Mouse (Mus musculus): Measurements from ENCODE around the gene Kdm1b. TPM values are rescaled to one million over a fixed set of nuclear protein-coding genes. Genes with fewer than 3 reads are reported as not detected.

Kdm1b gene
- polyA plus RNA-seq, 1 experiment from 2014 or later: 15.4 TPM

GRCm38 (mm10) chr13:47019774-47020173 lies 23.5 kb upstream of the Kdm1b start:
- H3K27ac ChIP-seq (ENCODE audit: low read length): no peak overlapping the region
- no peaks in the 10 kb centered on the region for H3K9me3 ChIP-seq (ENCODE audit: control insufficient read depth, low read depth, low read length)
- no peaks in the 10 kb centered on the region for H3K27me3 ChIP-seq (ENCODE audit: control insufficient read depth, insufficient read depth, low read length)
- ATAC-seq (ENCODE audit: insufficient number of reproducible peaks, insufficient read depth, low FRiP score, low read depth): no peak
- no peak overlapping the region for H3K4me2 ChIP-seq (replicated peaks; ENCODE audit: low read depth, low read length)
- H3K36me3 ChIP-seq (ENCODE audit: control insufficient read depth, insufficient read depth, low read length): no peaks in the 10 kb centered on the region
- H3K4me1 ChIP-seq (ENCODE audit: control insufficient read depth, insufficient read depth, low read length): 0 out of 2 replicates have a peak, but pooled peaks cover 2% of the 10 kb centered on the region
- WGBS: 80% methylated on average over 7 of the region's 7 CpGs
- H3K4me3 ChIP-seq (ENCODE audit: low read depth, low read length): no peak overlapping the region
- no peak overlapping the region for H3K9ac ChIP-seq (replicated peaks; ENCODE audit: low read depth, low read length)

- no peak for ATAC-seq (ENCODE audit: insufficient number of reproducible peaks, insufficient read depth, low FRiP score, low read depth)
- Histone ChIP-seq H3K36me3 (ENCODE audit: control insufficient read depth, insufficient read depth, low read length) (no peaks in the 10 kb centered on the region), H3K4me3 (ENCODE audit: low read depth, low read length) (no peak overlapping the region), H3K9ac (replicated peaks; ENCODE audit: low read depth, low read length) (no peak overlapping the region), H3K9me3 (ENCODE audit: control insufficient read depth, low read depth, low read length) (no peaks in the 10 kb centered on the region), H3K4me1 (ENCODE audit: control insufficient read depth, insufficient read depth, low read length) (no peaks in the 10 kb centered on the region), H3K4me2 (replicated peaks; ENCODE audit: low read depth, low read length) (no peak overlapping the region), H3K27ac (ENCODE audit: low read length) (no peak overlapping the region), H3K27me3 (ENCODE audit: control insufficient read depth, insufficient read depth, low read length) (no peaks in the 10 kb centered on the region)
- 73% methylated on average over 7 of the region's 7 CpGs for WGBS
These were observed 22.5 kb upstream of the Kdm1b start for GRCm38 (mm10) chr13:47020798-47021197.

- no peak overlapping the region for H3K27ac ChIP-seq (ENCODE audit: low read length)
- H3K4me2 ChIP-seq (replicated peaks; ENCODE audit: low read depth, low read length): no peak overlapping the region
- H3K27me3 ChIP-seq (ENCODE audit: control insufficient read depth, insufficient read depth, low read length): no peaks in the 10 kb centered on the region
- ATAC-seq (ENCODE audit: insufficient number of reproducible peaks, insufficient read depth, low FRiP score, low read depth): no peak
- H3K4me3 ChIP-seq (ENCODE audit: low read depth, low read length): no peak overlapping the region
- 90% methylated on average over 17 of the region's 17 CpGs for WGBS
- no peaks in the 10 kb centered on the region for H3K4me1 ChIP-seq (ENCODE audit: control insufficient read depth, insufficient read depth, low read length)
- H3K9ac ChIP-seq (replicated peaks; ENCODE audit: low read depth, low read length): no peak overlapping the region
- H3K36me3 ChIP-seq (ENCODE audit: control insufficient read depth, insufficient read depth, low read length): no peaks in the 10 kb centered on the region
- no peaks in the 10 kb centered on the region for H3K9me3 ChIP-seq (ENCODE audit: control insufficient read depth, low read depth, low read length)
These were observed 12.8 kb upstream of the Kdm1b start for GRCm38 (mm10) chr13:47030376-47031107.

- no peaks in the 10 kb centered on the region for H3K36me3 ChIP-seq (ENCODE audit: control insufficient read depth, insufficient read depth, low read length)
- H3K27ac ChIP-seq (ENCODE audit: low read length): no peak overlapping the region
- no peaks in the 10 kb centered on the region for H3K4me1 ChIP-seq (ENCODE audit: control insufficient read depth, insufficient read depth, low read length)
- no peak overlapping the region for H3K4me3 ChIP-seq (ENCODE audit: low read depth, low read length)
- 83% methylated on average over 4 of the region's 4 CpGs for WGBS
- H3K9ac ChIP-seq (replicated peaks; ENCODE audit: low read depth, low read length): no peak overlapping the region
- H3K9me3 ChIP-seq (ENCODE audit: control insufficient read depth, low read depth, low read length): no peaks in the 10 kb centered on the region
- no peaks in the 10 kb centered on the region for H3K27me3 ChIP-seq (ENCODE audit: control insufficient read depth, insufficient read depth, low read length)
- no peak overlapping the region for H3K4me2 ChIP-seq (replicated peaks; ENCODE audit: low read depth, low read length)
- no peak for ATAC-seq (ENCODE audit: insufficient number of reproducible peaks, insufficient read depth, low FRiP score, low read depth)
These were observed 9.7 kb upstream of the Kdm1b start for GRCm38 (mm10) chr13:47033602-47034001.

- no peaks in the 10 kb centered on the region for H3K27me3 ChIP-seq (ENCODE audit: control insufficient read depth, insufficient read depth, low read length)
- 88% methylated on average over 6 of the region's 6 CpGs for WGBS
- 0 out of 2 replicates have a peak, but pooled peaks cover 4% of the 10 kb centered on the region for H3K4me1 ChIP-seq (ENCODE audit: control insufficient read depth, insufficient read depth, low read length)
- H3K4me2 ChIP-seq (replicated peaks; ENCODE audit: low read depth, low read length): no peak overlapping the region
- H3K9me3 ChIP-seq (ENCODE audit: control insufficient read depth, low read depth, low read length): no peaks in the 10 kb centered on the region
- H3K4me3 ChIP-seq (ENCODE audit: low read depth, low read length): no peak overlapping the region
- H3K27ac ChIP-seq (ENCODE audit: low read length): no peak overlapping the region
- no peaks in the 10 kb centered on the region for H3K36me3 ChIP-seq (ENCODE audit: control insufficient read depth, insufficient read depth, low read length)
- no peak for ATAC-seq (ENCODE audit: insufficient number of reproducible peaks, insufficient read depth, low FRiP score, low read depth)
- no peak overlapping the region for H3K9ac ChIP-seq (replicated peaks; ENCODE audit: low read depth, low read length)
These were observed 5.4 kb upstream of the Kdm1b start for GRCm38 (mm10) chr13:47037946-47038345.

GRCm38 (mm10) chr13:47040061-47040460 lies 3.2 kb upstream of the Kdm1b start:
- Histone ChIP-seq H3K9ac (replicated peaks; ENCODE audit: low read depth, low read length) (no peak overlapping the region), H3K4me1 (ENCODE audit: control insufficient read depth, insufficient read depth, low read length) (peaks cover 11% of the 10 kb centered on the region; the same call in 1 of the 2 replicates), H3K4me3 (ENCODE audit: low read depth, low read length) (no peak overlapping the region), H3K27ac (ENCODE audit: low read length) (no peak overlapping the region), H3K36me3 (ENCODE audit: control insufficient read depth, insufficient read depth, low read length) (no peaks in the 10 kb centered on the region), H3K4me2 (replicated peaks; ENCODE audit: low read depth, low read length) (no peak overlapping the region), H3K9me3 (ENCODE audit: control insufficient read depth, low read depth, low read length) (no peaks in the 10 kb centered on the region), H3K27me3 (ENCODE audit: control insufficient read depth, insufficient read depth, low read length) (no peaks in the 10 kb centered on the region)
- no peak for ATAC-seq (ENCODE audit: insufficient number of reproducible peaks, insufficient read depth, low FRiP score, low read depth)
- WGBS: 91% methylated on average over 5 of the region's 5 CpGs

GRCm38 (mm10) chr13:47042024-47042633 lies 1.2 kb upstream of the Kdm1b start:
- peak overlapping the region; percentile 79 for H3K4me3 ChIP-seq (ENCODE audit: low read depth, low read length)
- ATAC-seq (ENCODE audit: insufficient number of reproducible peaks, insufficient read depth, low FRiP score, low read depth): no peak
- WGBS: 47% methylated on average over 8 of the region's 8 CpGs
- no peak overlapping the region for H3K9ac ChIP-seq (replicated peaks; ENCODE audit: low read depth, low read length)
- H3K27ac ChIP-seq (ENCODE audit: low read length): no peak overlapping the region
- no peaks in the 10 kb centered on the region for H3K36me3 ChIP-seq (ENCODE audit: control insufficient read depth, insufficient read depth, low read length)
- H3K4me1 ChIP-seq (ENCODE audit: control insufficient read depth, insufficient read depth, low read length): peaks cover 11% of the 10 kb centered on the region; the same call in 1 of the 2 replicates
- H3K9me3 ChIP-seq (ENCODE audit: control insufficient read depth, low read depth, low read length): no peaks in the 10 kb centered on the region
- H3K27me3 ChIP-seq (ENCODE audit: control insufficient read depth, insufficient read depth, low read length): no peaks in the 10 kb centered on the region
- peak overlapping the region; percentile 52 for H3K4me2 ChIP-seq (replicated peaks; ENCODE audit: low read depth, low read length)

GRCm38 (mm10) chr13:47043833-47044616 lies 726 bp downstream of the Kdm1b start:
- 0 out of 2 replicates have a peak, but pooled peaks cover under 1% of the 10 kb centered on the region for H3K36me3 ChIP-seq (ENCODE audit: control insufficient read depth, insufficient read depth, low read length)
- 2% methylated on average over 45 of the region's 45 CpGs for WGBS

More at GRCm38 (mm10) chr13:47043833-47044616, 726 bp downstream of the Kdm1b start:
- Histone ChIP-seq H3K27me3 (ENCODE audit: control insufficient read depth, insufficient read depth, low read length) (no peaks in the 10 kb centered on the region), H3K4me3 (ENCODE audit: low read depth, low read length) (peak overlapping the region; percentile 79), H3K9ac (replicated peaks; ENCODE audit: low read depth, low read length) (peak overlapping the region; percentile 69), H3K4me2 (replicated peaks; ENCODE audit: low read depth, low read length) (peak overlapping the region; percentile 100), H3K27ac (ENCODE audit: low read length) (peak overlapping the region; percentile 66; the same call in 1 of the 2 replicates), H3K4me1 (ENCODE audit: control insufficient read depth, insufficient read depth, low read length) (peaks cover 11% of the 10 kb centered on the region; the same call in 1 of the 2 replicates), H3K9me3 (ENCODE audit: control insufficient read depth, low read depth, low read length) (no peaks in the 10 kb centered on the region)
- ATAC-seq (ENCODE audit: insufficient number of reproducible peaks, insufficient read depth, low FRiP score, low read depth): no peak; the same call in 1 of the 2 replicates

Measured in stomach, embryonic 14.5 days (tissue).